Mouse (Mus musculus): ENCODE measurements around the gene Lrrc63. TPM values are rescaled to one million over a fixed set of nuclear protein-coding genes. Genes with fewer than 3 reads are reported as not detected.
"Not testable (repeated sequence)": the region's sequence is repeated elsewhere in the genome, so short reads cannot be mapped to it uniquely, and the experiment has no call there.

The Lrrc63 gene
- polyA plus RNA-seq, 1 experiment from 2014 or later, result not detected

DNA sequence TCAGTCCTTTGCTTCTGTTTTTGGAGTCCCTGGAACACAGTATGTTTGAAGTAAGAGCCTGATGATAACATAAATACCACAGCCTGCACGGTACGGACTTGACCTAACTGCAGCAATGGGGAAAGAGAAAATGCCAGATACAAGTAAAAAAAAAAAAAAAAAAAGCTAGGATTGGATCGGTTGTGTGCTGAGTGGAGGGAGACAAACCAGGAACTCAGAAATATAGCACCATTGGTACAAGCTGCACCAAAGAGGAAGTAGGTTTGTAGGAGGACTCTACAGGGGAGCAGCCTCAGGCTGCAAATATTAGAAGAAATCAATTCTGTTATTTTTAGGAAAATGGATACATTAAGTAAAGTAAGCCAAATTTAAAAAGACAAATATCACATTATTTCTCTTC, 37.8 kb upstream of the Lrrc63 start:
- WGBS (ENCODE audit: insufficient replicate concordance), result 47% methylated on average over 3 of the region's 3 CpGs
- H3K4me3 ChIP-seq (replicated peaks), result no peak overlapping the region
- H3K4me1 ChIP-seq (replicated peaks), result peaks cover 25% of the 10 kb centered on the region
- H3K9me3 ChIP-seq (replicated peaks), result no peaks in the 10 kb centered on the region
- H3K9ac ChIP-seq, result no peak overlapping the region
- H3K27ac ChIP-seq, result no peak overlapping the region
- H3K36me3 ChIP-seq, result no peaks in the 10 kb centered on the region
- H3K4me2 ChIP-seq, result no peak overlapping the region
- DNase-seq (no peak), ATAC-seq (ENCODE audit: low read depth) (no peak)
- H3K27me3 ChIP-seq, result 0 out of 2 replicates have a peak, but pooled peaks cover 5% of the 10 kb centered on the region

GRCm38 (mm10) chr14:75165574-75166131, 35.0 kb upstream of the Lrrc63 start:
- Histone ChIP-seq H3K4me2 (no peak overlapping the region), H3K4me3 (replicated peaks) (no peak overlapping the region), H3K27me3 (no peaks in the 10 kb centered on the region), H3K4me1 (replicated peaks) (peaks cover 23% of the 10 kb centered on the region), H3K27ac (no peak overlapping the region), H3K9me3 (replicated peaks) (no peaks in the 10 kb centered on the region), H3K9ac (no peak overlapping the region), H3K36me3 (no peaks in the 10 kb centered on the region)
- no peak for ATAC-seq (ENCODE audit: low read depth)
- 78% methylated on average over 2 of the region's 2 CpGs for WGBS (ENCODE audit: insufficient replicate concordance)
- no peak for DNase-seq

DNA sequence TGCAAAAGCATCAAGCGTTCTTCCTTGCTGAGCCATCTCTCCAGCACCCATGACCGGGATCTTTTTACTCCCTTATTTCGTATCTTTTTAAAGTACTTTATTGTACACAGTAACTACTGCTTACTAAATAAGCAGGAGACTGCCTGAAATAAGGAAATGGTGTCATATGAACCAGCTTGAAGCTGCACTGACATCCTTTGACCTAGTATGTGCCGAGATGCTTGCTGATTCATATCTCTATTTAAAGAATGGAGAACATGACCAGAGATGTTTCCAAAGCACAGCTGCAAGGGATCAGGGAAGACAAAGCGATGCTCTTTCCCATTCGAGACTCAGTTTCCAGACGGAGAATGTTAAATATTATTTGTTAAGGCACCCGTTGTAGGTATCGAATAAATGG, 33.7 kb upstream of the Lrrc63 start:
- H3K9ac ChIP-seq, result no peak overlapping the region
- ATAC-seq (ENCODE audit: low read depth) (no peak), DNase-seq (no peak)
- no peaks in the 10 kb centered on the region for H3K36me3 ChIP-seq
- H3K4me1 ChIP-seq (replicated peaks), result peaks cover 15% of the 10 kb centered on the region
- no peak overlapping the region for H3K4me3 ChIP-seq (replicated peaks)
- no peaks in the 10 kb centered on the region for H3K9me3 ChIP-seq (replicated peaks)
- no peak overlapping the region for H3K4me2 ChIP-seq
- no peak overlapping the region for H3K27ac ChIP-seq
- H3K27me3 ChIP-seq, result no peaks in the 10 kb centered on the region
- 78% methylated on average over 9 of the region's 9 CpGs for WGBS (ENCODE audit: insufficient replicate concordance)

- WGBS (ENCODE audit: insufficient replicate concordance), result 65% methylated on average over 8 of the region's 8 CpGs
- no peak for DNase-seq
- Histone ChIP-seq H3K27me3 (no peaks in the 10 kb centered on the region), H3K4me2 (no peak overlapping the region), H3K4me3 (replicated peaks) (no peak overlapping the region), H3K4me1 (replicated peaks) (peaks cover 15% of the 10 kb centered on the region), H3K27ac (no peak overlapping the region), H3K9me3 (replicated peaks) (no peaks in the 10 kb centered on the region), H3K36me3 (no peaks in the 10 kb centered on the region), H3K9ac (no peak overlapping the region)
- 0 out of 2 replicates have a peak, but pooled peaks have one; percentile 29 for ATAC-seq (ENCODE audit: low read depth)
Measured at GRCm38 (mm10) chr14:75163866-75164265, 33.2 kb upstream of the Lrrc63 start.

- no peak overlapping the region for H3K4me3 ChIP-seq (replicated peaks)
- peaks cover 7% of the 10 kb centered on the region for H3K4me1 ChIP-seq (replicated peaks)
- DNase-seq (no peak), ATAC-seq (ENCODE audit: low read depth) (no peak)
- H3K4me2 ChIP-seq, result no peak overlapping the region
- WGBS (ENCODE audit: insufficient replicate concordance), result 64% methylated on average over 2 of the region's 2 CpGs
- H3K27ac ChIP-seq, result no peak overlapping the region
- H3K36me3 ChIP-seq, result no peaks in the 10 kb centered on the region
- H3K27me3 ChIP-seq, result no peaks in the 10 kb centered on the region
- no peaks in the 10 kb centered on the region for H3K9me3 ChIP-seq (replicated peaks)
- H3K9ac ChIP-seq, result no peak overlapping the region
Measured at GRCm38 (mm10) chr14:75159375-75159774, 28.7 kb upstream of the Lrrc63 start.

DNA sequence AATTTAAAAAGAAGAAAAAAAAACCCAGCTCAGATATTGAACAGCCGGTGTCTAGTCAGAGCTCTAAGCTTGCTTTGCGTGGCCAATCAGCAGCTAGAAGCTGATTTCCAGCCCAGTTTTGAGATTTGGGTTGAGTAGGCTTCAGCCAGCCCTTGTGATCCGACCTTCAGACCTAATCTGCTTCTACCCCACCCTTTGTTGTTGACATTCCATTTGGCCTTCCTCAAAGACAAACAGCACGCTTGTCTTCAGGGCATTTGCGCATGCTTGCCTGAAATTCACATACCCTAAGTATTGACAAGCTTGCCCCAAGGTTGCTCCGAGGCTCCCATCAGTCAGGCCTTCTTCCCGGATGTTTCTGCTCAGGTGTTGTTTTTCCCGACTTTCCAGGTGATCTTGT, 23.8 kb upstream of the Lrrc63 start:
- no peak overlapping the region for H3K4me2 ChIP-seq
- H3K36me3 ChIP-seq, result no peaks in the 10 kb centered on the region
- no peaks in the 10 kb centered on the region for H3K27me3 ChIP-seq
- peaks cover 6% of the 10 kb centered on the region; the same call in 1 of the 2 replicates for H3K4me1 ChIP-seq (replicated peaks)
- ATAC-seq (ENCODE audit: low read depth), result no peak
- WGBS (ENCODE audit: insufficient replicate concordance), result 70% methylated on average over 8 of the region's 8 CpGs
- H3K27ac ChIP-seq, result no peak overlapping the region
- H3K9ac ChIP-seq, result no peak overlapping the region
- H3K9me3 ChIP-seq (replicated peaks), result no peaks in the 10 kb centered on the region
- H3K4me3 ChIP-seq (replicated peaks), result no peak overlapping the region
- DNase-seq, result no peak

- H3K9me3 ChIP-seq (replicated peaks), result no peaks in the 10 kb centered on the region
- 61% methylated on average over 3 of the region's 3 CpGs for WGBS (ENCODE audit: insufficient replicate concordance)
- DNase-seq (no peak), ATAC-seq (ENCODE audit: low read depth) (no peak)
- H3K9ac ChIP-seq, result no peak overlapping the region
- no peak overlapping the region for H3K4me3 ChIP-seq (replicated peaks)
- H3K36me3 ChIP-seq, result no peaks in the 10 kb centered on the region
- H3K27me3 ChIP-seq, result no peaks in the 10 kb centered on the region
- H3K4me2 ChIP-seq, result no peak overlapping the region
- H3K27ac ChIP-seq, result no peak overlapping the region
- H3K4me1 ChIP-seq (replicated peaks), result peaks cover 25% of the 10 kb centered on the region
Measured at GRCm38 (mm10) chr14:75151146-75151545, 20.5 kb upstream of the Lrrc63 start.

DNA sequence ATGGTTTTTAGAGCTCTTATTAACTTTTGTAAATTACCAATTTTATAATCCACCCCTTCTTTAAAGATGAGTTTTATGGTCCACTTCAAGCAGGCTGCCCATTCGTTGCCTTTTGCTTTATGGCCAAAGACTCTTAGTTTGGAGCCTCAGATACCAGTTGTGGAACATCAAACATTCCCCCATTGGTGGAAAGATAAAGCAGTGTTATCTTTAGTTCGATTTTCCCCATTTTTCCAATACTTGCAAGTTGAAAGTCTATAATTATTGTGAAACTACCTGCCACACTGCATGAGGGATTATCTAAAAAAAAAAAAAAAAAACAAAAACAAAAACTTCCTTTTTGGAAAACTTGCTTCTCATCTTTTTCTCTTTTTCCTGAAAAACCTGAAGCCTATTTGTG, 20.0 kb upstream of the Lrrc63 start:
- H3K9me3 ChIP-seq (replicated peaks), result no peaks in the 10 kb centered on the region
- no peak overlapping the region for H3K4me2 ChIP-seq
- peaks cover 25% of the 10 kb centered on the region for H3K4me1 ChIP-seq (replicated peaks)
- H3K36me3 ChIP-seq, result no peaks in the 10 kb centered on the region
- WGBS (ENCODE audit: insufficient replicate concordance), result 40% methylated on average over 2 of the region's 2 CpGs
- no peak for DNase-seq
- no peaks in the 10 kb centered on the region for H3K27me3 ChIP-seq
- no peak for ATAC-seq (ENCODE audit: low read depth)
- H3K4me3 ChIP-seq (replicated peaks), result no peak overlapping the region
- H3K27ac ChIP-seq, result no peak overlapping the region
- H3K9ac ChIP-seq, result no peak overlapping the region

DNA sequence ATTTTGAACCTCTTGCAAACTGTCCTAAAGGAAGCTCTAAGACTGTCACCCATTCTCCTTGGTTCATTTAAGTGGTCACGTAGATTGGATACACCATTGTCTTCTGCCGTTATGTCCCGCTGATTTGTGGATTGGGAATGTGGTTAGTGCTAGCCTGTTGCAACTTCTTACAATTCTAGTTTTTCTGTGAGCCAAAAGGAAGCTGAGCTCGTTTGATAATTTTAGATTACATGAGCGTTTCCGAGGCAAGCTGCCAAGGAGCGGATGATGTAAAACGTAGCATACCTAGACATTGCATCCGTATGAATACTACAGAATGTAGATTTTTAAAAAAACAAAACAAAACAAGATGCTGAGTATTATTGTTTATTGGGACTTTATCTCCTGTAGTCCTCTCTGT, 17.5 kb upstream of the Lrrc63 start:
- Histone ChIP-seq H3K27me3 (no peaks in the 10 kb centered on the region), H3K36me3 (no peaks in the 10 kb centered on the region), H3K9me3 (replicated peaks) (no peaks in the 10 kb centered on the region), H3K9ac (no peak overlapping the region), H3K4me2 (peak overlapping the region; percentile 12; the same call in 1 of the 2 replicates), H3K4me1 (replicated peaks) (peaks cover 25% of the 10 kb centered on the region), H3K27ac (no peak overlapping the region; the same call in 1 of the 2 replicates), H3K4me3 (replicated peaks) (no peak overlapping the region)
- WGBS (ENCODE audit: insufficient replicate concordance), result 22% methylated on average over 9 of the region's 9 CpGs
- no peak for ATAC-seq (ENCODE audit: low read depth)
- no peak for DNase-seq

DNA sequence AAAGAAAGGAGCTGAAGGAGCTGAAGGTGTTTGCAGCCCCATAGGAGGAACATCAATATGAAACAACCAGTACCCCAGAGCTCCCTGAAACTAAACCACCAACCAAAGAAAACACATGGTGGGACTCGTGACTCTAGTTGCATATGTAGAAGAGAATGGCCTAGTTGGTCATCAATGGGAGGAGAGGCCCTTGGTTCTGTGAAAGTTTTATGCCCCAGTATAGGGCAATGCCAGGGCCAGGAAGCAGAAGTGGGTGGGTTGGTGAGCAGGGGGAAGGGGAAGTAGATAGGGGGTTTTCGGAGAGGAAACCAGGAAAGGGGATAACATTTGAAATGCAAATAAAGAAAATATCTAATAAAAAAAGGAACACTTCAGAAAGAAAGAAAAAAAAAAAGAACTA, 17.0 kb upstream of the Lrrc63 start:
- not testable (repeated sequence) for ATAC-seq (ENCODE audit: low read depth); H3K4me2 ChIP-seq; H3K4me3 ChIP-seq (replicated peaks); H3K9me3 ChIP-seq (replicated peaks); DNase-seq; H3K9ac ChIP-seq; H3K36me3 ChIP-seq; H3K27me3 ChIP-seq
- Histone ChIP-seq H3K27ac (peak overlapping the region; percentile 47), H3K4me1 (replicated peaks) (peaks cover 25% of the 10 kb centered on the region)
- 41% methylated on average over 2 of the region's 2 CpGs for WGBS (ENCODE audit: insufficient replicate concordance)

DNA sequence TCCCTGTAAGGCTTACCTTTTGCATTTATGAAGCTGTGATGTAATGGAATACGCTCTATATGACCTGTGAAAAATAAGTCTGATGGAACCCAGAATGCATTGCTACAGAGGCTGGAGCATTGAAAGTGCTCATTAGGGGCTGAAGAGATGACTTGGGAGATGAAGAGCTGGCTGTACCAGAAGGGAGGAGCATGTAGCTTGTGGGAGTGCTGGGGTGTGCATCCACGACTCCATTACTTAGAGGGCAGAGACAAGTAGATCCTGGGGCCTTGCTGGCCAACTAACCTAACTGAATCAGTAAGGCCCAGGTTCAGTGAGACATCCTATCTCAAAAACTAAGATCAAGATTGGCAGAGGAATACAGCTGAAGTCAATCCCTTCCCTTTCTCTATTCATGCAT, 8.5 kb upstream of the Lrrc63 start:
- ATAC-seq (ENCODE audit: low read depth) (peak; percentile 45), DNase-seq (peak; percentile 39)
- WGBS (ENCODE audit: insufficient replicate concordance), result 54% methylated on average over 2 of the region's 2 CpGs
- peak overlapping the region; percentile 56 for H3K4me2 ChIP-seq
- peak overlapping the region; percentile 98 for H3K27ac ChIP-seq
- peaks cover 62% of the 10 kb centered on the region for H3K4me1 ChIP-seq (replicated peaks)
- no peak overlapping the region for H3K4me3 ChIP-seq (replicated peaks)
- H3K36me3 ChIP-seq, result no peaks in the 10 kb centered on the region
- H3K27me3 ChIP-seq, result peaks cover 4% of the 10 kb centered on the region; the same call in 1 of the 2 replicates
- peak overlapping the region; percentile 46; the same call in 1 of the 2 replicates for H3K9ac ChIP-seq
- H3K9me3 ChIP-seq (replicated peaks), result no peaks in the 10 kb centered on the region

DNA sequence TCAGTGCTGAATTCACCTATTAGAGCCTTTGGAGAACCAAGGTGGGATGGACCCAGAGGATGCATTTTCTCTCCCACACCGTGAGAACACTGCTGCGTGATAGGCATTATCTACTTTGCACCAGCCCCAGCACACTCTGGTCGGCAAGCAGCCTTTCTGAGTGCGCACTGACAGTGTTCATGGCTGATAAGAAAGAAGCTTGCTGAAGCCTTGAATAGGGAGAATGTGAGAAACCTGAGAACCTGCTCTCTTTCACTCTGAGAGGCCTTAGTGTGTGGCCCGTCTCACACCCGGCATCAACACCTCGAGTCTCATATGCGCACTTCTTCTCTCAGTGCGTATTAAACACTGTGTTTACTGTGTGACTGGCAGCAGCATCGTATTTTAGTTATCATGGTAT, 7.8 kb upstream of the Lrrc63 start:
- H3K9me3 ChIP-seq (replicated peaks), result no peaks in the 10 kb centered on the region
- peaks cover 62% of the 10 kb centered on the region for H3K4me1 ChIP-seq (replicated peaks)
- WGBS (ENCODE audit: insufficient replicate concordance), result 15% methylated on average over 10 of the region's 10 CpGs
- H3K4me2 ChIP-seq, result peak overlapping the region; percentile 56
- DNase-seq, result peak; percentile 90
- peaks cover 4% of the 10 kb centered on the region; the same call in 1 of the 2 replicates for H3K27me3 ChIP-seq
- peak overlapping the region; percentile 59 for H3K9ac ChIP-seq
- no peaks in the 10 kb centered on the region for H3K36me3 ChIP-seq
- peak overlapping the region; percentile 98 for H3K27ac ChIP-seq
- ATAC-seq (ENCODE audit: low read depth), result peak; percentile 99
- peak overlapping the region; percentile 27; the same call in 1 of the 2 replicates for H3K4me3 ChIP-seq (replicated peaks)
